Mouse (Mus musculus) hindbrain, embryonic 16.5 days (tissue): ENCODE data around the gene Mia. TPM values are rescaled to one million over a fixed set of nuclear protein-coding genes. Genes with fewer than 3 reads are reported as not detected.

Experiments
- microRNA counts: library from miRNA; unstranded; fragments of <30 nt; microRNA quantifications from one replicate; lab custom pipeline; 2016
- microRNA-seq: library from miRNA; unstranded; fragments of <30 nt; microRNA quantifications from one replicate; pipeline ENCODE4, GENCODE M21; 2017
- polyA plus RNA-seq: library from polyadenylated mRNA; unstranded; fragments of >200 nt; fragmentation: Nextera tagmentation; extraction: Ambion mirVana; gene quantifications from 2 replicates; pipeline ENCODE4 v1.2.1, GENCODE M21; 2015

Gene Mia
- polyA plus RNA-seq, 1 experiment from 2014 or later = 40.5 TPM

MicroRNAs within 50 kb of the gene (microRNA counts, 519-probe panel; counts per million panel counts)
- microRNA mmu-miR-1191 (lab: Ali Mortazavi, UCI) = 1,140 counts per million, percentile 8 among the panel's probes with 10 or more counts

Small RNA genes lying within 50 kb of the gene (microRNA-seq; reads per million reads assigned to microRNA genes)
- gene Mir1191 (1.2 reads per million), gene Mir3101 (0.62 reads per million)

Other genes starting within 250 kb of the Mia start
- not detected in 2 replicates for gene Cyp2a22, start 241.8 kb downstream of the Mia start, polyA plus RNA-seq
- not detected in 2 replicates for gene Cyp2a12, start 152.1 kb downstream of the Mia start, polyA plus RNA-seq
- gene Cyp2f2, start 61.2 kb downstream of the Mia start, polyA plus RNA-seq = 0.16 and 0.34 TPM in 2 replicates
- 0.13 and 0.30 TPM in 2 replicates for gene Cyp2t4, start 27.4 kb downstream of the Mia start, polyA plus RNA-seq
- 92.7 and 102 TPM in 2 replicates for gene Egln2, start 14.4 kb downstream of the Mia start, polyA plus RNA-seq
- gene Rab4b, start 2.3 kb downstream of the Mia start, polyA plus RNA-seq = 112 and 118 TPM in 2 replicates
- not detected in 2 replicates for gene Gm21983, start 71 bp downstream of the Mia start, polyA plus RNA-seq
- gene BC024978, start 14.6 kb upstream of the Mia start, polyA plus RNA-seq = 2.7 and 3.7 TPM in 2 replicates
- 177 and 194 TPM in 2 replicates for gene Snrpa, start 15.1 kb upstream of the Mia start, polyA plus RNA-seq
- gene Itpkc, start 47.5 kb upstream of the Mia start, polyA plus RNA-seq = 5.7 and 5.9 TPM in 2 replicates
- 21.8 and 23.9 TPM in 2 replicates for gene Coq8b, start 51.9 kb upstream of the Mia start, polyA plus RNA-seq
- gene Numbl, start 77.3 kb upstream of the Mia start, polyA plus RNA-seq = 54.4 and 59.5 TPM in 2 replicates
- 14.1 and 17.2 TPM in 2 replicates for gene Ltbp4, start 156.5 kb upstream of the Mia start, polyA plus RNA-seq
- 31.6 and 38.0 TPM in 2 replicates for gene Shkbp1, start 174.9 kb upstream of the Mia start, polyA plus RNA-seq
- not detected in 2 replicates for gene Gm20479, start 176.3 kb upstream of the Mia start, polyA plus RNA-seq